Mouse (Mus musculus): ENCODE results near the gene Lbx1.

GRCm38 (mm10) chr19:45207153-45207552, 28.5 kb downstream of the Lbx1 start:
- TF ChIP-seq POLR2AphosphoS5 (IDR thresholded peaks at IDR 0.05; ENCODE audit: insufficient replicate concordance, low read depth, low read length): no peak
- no peak for TF ChIP-seq CTCF (IDR thresholded peaks at IDR 0.05; ENCODE audit: low read depth, low read length)
- no peak for TF ChIP-seq GATA2 (IDR thresholded peaks at IDR 0.05; ENCODE audit: borderline replicate concordance, low read depth, low read length)
